Mouse (Mus musculus) cerebellum, adult (tissue): ENCODE data around the gene Nbeal2.
A peak's percentile ranks its signal among the peaks of the same experiment; 100 is the strongest.

Experiments used
- ATAC-seq: cut with Nextera tagmentation; 2 replicates; pipeline ENCODE4 v1.9.2; 2017; ENCODE audit warnings: mild to moderate bottlenecking, moderate library complexity, mixed read lengths; ENCODE audit not compliant: insufficient number of reproducible peaks, low FRiP score, low TSS enrichment

The Nbeal2 gene

DNA sequence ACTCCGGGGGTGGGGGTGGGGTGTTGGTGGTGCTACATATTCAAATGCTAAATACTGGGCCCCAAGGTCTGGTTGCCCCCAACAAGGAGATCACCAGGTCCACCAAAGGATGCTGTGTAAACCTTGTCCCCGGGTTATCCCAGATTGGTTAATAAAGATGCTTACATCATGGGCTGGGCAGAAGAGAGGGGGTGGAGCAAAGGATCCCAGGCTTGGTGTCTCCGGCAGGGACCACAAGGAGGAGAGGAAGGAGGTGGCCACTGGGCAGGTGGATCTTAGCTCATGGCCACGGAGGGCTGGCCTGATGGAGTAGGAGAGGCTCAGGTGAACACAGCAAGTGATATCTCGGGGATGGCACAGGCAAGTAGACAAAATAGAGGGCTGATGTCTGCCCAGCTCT lies 24.9 kb upstream of the Nbeal2 start:
- ATAC-seq, result 0 out of 2 replicates have a peak, but pooled peaks have one; percentile 16

DNA sequence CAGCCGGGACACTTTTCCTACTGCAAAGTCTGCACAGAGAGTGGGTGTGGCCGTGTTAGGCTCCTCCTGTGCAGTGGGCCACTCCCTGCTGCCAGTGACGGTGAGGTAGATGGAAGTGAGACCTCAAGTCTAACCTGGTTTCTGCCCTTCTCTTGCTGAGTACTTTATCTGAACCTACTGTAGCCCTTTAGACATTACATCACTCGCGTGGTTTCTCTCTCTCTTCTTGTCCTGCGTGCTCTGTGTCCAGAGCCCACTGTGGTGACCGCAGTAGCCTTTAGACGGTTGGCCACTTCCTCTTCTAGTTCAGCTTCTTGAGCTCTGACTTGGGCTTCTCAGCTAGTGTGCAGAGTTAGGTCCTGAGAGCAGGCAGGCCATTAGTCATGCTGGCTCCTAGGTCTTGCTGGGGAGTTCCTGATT lies 22.5 kb upstream of the Nbeal2 start:
- no peak for ATAC-seq

DNA sequence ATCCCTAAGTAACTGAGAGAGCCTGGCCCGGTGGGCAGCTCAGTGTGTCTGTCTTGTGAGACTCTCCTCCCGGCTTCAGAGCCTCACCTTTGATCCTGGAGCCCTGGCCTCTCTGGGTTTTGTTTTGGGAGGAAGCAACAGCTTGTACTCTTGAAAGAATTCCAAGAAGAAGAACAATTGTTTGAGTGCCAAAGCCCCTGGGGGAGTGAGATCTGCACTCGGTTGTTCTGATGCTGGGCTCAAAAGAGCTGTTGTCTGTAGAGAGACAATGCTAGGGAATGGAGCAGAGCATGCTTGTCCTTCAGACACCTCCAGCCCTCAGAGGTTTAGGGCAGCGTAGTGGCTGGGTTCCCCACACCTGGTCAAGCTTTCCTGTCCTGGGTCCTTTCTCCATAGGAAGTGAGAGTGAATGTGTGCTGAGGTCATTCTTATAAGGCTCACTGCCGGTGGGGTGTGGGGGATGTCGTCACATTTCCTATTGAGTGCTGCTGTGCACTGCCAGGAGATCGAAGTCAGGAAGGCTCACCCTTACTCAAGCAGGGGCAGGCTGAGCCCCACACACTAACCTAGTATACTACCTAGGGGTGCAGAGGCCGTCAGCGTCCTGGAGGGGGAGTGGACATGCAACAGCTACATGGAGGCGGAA lies 19.3 kb upstream of the Nbeal2 start:
- ATAC-seq, result peak; percentile 47; the same call in 1 of the 2 replicates

DNA sequence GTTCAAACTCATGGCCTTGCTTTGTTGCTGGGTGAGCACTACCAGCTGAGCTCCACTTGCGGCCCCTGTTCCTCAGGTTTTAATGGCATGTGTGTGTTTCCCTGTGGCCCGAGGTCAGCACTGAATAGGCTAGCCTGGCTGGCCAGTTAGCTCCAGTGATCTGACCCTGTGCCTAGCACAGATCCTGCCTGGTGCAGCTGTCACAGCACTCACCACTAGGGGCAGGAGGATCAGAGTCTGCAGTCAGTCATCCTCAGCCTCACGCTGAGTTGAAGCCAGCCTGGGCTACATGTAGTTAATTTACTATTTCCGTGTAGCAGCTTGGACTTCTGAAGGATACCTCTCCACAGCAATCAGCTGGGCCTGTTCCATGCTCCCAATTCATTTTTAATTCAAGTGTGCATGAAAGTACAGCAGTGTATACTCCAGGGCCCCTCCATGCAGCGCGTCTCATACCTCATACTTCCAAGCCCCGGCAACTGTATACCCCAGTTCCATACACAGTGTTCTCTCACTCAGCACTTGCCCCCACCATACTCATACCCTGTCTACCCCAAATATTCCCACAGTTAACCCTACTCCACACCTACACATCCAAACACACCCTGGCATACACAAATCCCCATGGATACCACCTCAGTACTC lies 18.6 kb upstream of the Nbeal2 start:
- peak; percentile 76 for ATAC-seq

DNA sequence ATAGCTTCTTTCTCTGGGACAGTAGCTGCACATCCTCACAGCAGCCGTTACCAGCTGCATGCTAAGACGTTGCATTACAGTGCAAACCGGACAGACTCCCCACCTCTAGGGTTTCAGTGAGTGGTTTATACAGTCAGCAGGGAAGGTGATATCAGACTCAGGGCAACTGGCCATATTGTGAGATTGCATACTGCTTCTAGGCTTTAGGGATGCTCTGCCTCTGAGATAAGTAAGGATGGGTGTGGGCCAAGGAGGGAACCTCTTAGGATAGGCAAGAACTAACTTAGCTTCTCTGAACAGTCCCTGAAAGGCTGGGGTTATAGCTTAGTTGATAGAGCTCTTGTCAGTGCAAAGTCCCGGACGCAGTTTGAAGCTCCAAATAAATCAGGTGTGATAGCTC lies 15.8 kb upstream of the Nbeal2 start:
- no peak for ATAC-seq

DNA sequence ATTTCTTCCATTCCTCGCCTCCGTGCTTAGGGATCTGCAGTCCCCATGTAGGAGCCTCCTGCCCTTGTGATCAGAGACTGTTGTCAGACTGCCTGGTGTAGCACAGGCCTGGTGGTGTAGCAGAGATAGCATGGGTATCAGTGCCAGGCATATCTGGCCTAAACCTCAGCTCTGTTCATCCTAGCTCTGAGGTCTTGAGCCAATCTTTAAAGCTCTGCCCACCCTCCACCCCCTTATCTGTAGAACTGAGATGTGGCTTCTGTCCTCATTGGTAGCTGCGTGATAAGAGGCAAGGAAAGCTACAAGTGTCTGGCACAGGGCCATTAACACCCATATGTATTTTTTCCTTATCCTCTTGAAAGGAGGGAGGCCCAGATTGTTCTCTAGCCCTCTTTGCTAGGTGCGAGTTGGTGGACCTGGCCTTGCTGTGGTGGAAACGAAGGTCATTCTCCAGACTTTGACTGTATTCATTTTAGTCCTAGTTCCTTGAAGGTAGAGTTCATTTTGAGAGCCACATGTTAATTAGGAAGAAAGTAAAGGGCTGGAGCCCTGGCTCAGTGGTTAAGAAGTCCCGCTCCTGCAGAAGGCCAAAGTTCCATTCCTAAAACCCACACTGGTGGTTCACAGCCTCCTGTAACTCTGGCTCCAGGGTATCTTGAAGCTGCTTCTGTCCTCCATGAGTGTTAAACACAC lies 14.8 kb upstream of the Nbeal2 start:
- ATAC-seq, result no peak

DNA sequence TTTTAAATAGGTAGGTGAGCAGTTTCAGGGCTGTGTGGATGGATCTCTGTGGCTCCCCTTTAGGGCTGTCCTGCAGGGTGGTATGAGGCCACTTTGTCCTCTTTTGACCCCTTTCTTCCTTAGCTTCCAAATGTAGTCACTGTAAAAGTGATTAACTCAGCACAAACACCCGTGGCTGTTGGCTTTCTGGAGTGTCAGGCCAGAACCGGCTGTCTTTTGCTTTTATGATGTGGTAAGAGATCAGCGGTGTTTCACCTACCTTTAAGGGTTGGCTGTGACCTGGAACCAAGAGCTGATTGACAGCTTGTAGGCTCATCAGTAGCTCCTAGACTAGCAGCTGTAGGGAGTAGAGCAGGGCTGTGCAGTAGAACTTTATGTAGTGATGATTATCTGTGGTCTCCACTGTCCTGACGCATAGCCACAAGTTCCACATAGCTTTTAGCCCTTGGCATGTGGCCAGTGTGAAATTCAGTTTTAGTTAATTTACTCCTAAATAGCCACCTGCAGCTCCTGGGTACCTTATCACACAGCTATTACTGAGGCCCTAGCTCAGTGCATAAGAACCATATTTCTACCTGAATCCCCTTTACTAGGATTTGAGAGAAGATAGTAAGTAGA lies 13.4 kb upstream of the Nbeal2 start:
- no peak for ATAC-seq

DNA sequence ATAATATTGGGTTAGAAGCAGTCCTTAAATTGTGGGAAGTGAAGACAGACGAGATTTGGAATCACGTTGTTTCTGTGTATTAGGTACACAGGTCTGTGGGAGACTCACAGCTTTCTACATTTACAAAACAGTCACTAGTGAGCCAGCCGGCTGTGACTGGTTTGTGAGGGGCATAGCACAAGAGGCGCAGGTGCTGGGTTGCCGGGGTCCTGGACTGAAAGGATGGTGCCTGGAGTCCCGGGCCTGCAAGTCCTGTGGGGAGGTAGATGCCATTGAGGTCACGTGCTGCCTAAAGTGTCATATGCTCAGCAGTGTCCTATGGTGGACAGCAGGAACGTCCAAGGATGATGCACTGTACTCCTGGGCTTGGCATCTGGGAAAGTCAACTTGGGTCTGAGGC lies 12.4 kb upstream of the Nbeal2 start:
- no peak for ATAC-seq

DNA sequence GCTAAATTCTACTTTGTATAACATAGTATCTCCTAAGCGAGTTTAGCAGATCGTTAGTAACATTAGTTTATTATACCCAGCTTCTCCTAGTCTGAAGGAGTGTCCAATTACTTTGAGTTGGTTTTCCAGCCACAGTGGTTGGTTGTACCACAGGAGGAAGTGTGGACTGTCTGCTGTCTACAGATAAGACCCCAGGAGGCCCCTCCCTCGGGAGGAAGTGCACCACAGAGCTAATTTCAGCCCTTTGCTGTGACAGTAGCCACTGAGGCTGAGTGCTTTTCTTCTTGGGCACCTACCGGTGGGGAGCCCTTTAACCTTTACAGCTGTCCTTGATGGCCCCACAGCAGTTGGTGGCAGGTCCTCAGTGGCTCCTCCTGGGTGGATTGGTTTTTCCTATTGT lies 12.0 kb upstream of the Nbeal2 start:
- no peak for ATAC-seq

DNA sequence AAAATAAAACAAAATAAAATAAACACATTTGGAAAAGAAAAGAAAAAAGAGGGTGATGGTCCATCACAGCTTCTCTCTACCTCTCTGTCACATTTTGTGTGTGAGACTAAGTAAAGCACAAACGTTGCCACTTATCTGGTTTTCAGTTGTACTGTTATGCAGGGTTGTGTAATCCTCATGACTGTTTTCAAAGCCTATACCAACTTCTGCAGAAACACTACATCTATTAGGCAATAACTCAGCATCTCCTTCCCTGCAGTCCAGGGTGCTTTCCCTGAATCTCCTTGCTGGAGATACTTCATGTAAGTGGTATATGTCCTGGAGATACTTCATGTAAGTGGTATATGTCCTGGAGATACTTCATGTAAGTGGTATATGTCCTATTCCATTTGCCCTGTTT lies 8.9 kb upstream of the Nbeal2 start:
- no peak for ATAC-seq

DNA sequence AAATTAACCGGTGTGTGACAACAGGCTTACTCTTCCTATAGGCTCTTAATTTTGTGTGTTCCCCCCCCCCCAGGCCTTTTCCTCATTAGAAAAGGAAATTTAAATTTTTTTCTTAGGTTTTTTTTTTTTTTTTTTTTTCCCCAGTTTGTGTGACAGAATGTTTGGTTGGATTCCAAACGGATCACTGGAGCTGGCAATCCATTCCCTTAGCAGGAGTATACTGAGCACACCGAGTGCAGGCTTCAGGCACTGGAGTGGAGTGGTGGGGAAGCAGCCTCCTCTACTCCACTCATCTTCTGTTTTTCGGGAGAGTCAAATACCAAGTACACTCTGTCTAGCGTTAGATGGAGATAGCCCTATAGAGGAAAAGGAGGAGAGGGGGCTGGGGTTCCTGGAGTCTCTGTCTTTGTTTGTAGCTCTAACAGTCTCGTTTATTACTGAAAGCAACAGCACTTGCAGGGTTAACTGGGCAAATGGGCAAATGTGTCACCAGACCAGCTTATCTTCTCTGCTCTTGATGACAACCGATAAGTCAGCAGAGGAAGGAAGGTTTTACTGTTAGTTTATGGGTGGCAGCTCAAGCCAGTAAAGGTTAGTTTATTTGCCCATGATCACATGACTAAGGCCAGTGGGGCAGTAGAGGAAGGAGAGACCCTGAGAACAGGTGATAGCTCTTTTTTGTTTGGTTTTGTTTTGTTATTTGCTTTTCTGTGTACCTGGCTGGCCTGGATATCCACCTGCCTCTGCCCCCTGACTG lies 7.1 kb upstream of the Nbeal2 start:
- ATAC-seq, result no peak

DNA sequence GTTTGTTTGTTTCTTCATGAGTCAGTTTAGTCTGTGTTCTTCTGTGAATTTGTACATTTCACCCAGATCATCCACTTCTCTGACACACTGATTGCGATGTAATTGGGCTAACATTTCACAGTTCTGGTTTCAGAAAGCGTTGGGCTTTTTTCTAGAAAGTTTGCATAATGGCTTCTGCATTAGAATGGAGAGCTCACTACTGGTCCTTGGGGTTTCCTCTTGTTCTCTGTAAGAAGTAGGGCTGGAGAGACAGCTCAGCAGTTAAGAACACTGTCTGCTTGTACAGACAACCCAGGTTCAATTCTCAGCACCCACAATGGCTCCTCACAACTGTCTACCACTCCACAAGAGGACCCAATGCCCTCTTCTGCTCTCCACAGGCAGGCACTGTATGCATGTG lies 6.2 kb upstream of the Nbeal2 start:
- ATAC-seq, result no peak

DNA sequence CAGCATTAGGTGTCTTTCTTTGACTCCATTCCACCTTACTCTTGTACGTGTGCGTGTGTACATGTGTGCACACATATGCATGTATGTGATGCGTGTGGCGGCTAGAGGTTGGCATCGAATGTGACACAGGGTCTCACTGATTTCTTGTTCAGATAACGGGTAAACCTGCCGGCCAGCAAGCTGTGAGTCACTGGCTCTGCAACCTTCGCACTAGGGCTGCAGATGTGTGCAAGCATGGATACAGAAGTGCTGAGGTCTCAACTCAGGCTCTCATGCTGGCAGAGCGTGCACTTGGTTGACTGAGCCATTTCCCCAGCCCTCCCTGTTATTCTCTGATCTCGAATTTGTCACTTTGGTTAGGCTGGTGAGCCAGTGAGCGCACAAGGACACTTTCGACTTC lies 5.6 kb upstream of the Nbeal2 start:
- ATAC-seq, result no peak

DNA sequence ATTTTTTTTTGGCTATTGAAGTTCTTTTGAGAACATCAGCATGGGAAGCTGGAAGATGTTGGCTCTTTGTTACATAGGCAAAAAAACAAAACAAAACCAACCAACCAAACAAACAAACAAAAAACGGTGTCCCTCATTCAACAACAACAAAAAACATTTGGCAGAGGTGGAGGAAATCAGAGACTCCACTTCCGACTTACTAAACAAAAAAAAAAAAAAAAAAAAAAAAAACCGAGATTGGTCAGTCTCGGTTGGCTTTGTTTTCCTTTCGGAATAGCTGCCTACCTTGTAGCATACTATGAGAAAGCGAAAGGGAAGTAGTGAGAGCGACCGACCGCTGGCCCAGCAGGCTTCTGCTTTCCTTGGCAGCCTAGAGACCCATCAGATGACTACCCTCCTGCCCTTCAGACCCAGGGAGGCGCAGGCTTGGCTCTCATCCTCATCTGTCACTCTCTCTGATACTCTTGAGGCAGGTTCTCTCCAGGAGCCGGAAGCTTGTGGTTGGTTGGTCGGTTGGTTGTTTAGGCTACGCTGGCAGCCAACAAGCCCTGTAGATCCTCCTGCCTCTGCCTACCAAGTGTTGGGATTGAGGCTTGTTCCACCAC lies 3.6 kb upstream of the Nbeal2 start:
- ATAC-seq, result no peak

DNA sequence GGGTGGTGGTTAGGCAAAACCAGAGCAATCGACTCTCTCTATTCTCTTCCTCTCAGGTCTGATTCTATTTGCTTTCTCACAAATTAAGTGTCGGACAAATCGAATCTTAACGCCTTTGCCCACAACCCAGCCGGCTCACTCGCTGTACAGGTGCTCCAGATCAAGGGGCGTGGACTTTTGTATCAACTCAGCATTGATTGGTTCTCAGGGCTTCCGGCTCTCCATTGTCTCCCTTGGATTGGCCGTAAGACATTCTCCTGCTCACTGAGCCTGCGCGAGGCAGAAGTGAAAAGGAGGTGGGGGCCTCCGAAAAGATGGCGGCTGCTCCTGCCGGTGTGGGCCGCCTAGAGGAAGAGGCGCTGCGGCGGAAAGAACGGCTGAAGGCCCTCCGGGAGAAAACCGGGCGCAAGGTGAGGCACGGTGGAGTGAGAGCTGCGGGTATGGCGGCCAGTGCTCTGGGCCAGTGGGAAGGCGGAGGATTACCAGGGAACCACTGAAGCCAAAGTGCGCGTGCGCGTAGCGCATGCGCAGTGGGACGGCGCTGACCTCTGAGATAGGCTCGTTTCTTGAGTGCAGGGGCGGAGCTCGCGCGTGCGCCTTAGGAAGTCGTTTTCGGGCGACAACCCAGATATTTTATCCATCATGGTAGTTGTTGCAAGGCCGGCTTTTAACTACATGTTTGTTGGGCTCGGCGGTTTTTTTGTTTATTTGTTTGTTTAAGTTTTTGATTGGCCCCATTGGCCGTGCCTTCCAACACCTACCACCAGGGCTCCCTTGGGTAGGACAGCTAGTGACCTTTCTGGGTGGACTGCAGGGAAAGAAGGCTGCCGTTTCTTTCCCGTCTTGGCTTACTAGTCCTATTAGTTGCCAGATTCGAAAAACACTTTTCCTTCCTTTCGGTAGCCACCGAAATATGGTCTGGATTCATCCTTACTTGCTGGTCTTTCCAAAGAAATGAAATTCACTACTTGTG lies 2.6 kb upstream of the Nbeal2 start, which contains the start of gene Ccdc12:
Gene Ccdc12, plus strand, starts transcription at position 255 of the 973 bp plus-strand sequence.
- ATAC-seq, result peak; percentile 91

DNA sequence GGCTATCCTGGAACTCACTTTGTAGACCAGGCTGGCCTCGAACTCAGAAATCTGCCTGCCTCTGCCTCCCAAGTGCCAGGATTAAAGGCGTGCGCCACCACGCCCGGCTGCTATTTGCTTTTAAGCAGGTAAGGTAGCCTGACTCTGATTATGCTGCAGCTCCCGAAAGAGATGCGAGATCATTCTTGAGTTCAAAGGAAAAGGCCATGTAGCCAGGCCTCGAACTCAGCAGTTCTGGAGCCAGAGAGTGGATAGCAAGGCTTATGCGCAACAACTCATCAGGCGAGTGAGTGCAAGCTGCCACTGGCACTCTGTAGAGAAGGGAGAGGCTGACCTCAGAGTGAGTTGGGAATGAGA lies 1.7 kb upstream of the Nbeal2 start:
- ATAC-seq, result no peak

DNA sequence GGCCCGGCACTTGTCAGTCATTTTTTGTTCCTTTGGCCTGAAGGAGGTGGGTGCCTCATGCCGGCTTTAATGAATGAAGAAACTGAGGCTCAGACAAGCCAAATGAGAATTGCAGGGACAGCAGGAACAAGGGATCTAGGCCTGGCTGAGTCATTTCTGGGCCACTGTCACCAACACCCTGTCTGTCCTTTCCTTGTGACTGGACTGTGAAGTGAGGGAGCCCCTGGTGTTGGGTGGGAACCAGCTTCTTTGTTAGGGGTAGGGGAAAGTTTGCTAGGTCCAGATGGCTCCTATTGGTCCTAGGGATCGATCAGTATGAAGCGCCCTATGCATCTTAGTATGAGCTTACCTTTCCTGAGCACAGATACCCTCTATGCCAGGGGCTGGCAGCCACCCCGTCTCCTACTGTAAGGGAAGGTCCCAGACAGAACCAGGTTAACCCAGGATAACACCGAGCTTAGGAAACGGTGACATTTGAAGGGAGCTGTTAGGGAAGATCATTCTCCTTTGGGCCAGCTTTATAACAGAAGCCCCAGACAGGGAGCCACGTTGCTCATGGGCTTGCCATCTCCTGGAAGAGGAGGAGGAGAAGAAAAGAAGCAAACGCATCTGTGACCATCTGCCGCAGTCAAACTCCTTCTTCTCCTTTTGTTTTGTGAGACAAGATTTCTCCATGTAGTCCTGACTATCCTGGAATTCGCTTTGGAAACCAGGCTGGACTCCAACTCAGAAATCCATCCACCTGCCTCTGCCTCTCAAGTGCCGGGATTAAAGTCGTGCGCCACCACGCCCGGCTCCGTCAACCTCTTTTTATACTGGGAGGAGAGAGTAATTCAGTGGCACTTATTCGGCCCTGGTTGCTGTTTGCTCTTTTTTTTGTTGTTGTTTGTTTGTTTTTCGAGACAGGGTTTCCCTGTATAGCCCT lies 1.0 kb upstream of the Nbeal2 start:
- no peak for ATAC-seq
